Mouse (Mus musculus) thymus, adult 2 months (tissue): ENCODE data around the gene Olfr1076. TPM values are rescaled to one million over a fixed set of nuclear protein-coding genes. Genes with fewer than 3 reads are reported as not detected.
A peak's percentile ranks its signal among the peaks of the same experiment; 100 is the strongest.
"Not testable (repeated sequence)": the region's sequence is repeated elsewhere in the genome, so short reads cannot be mapped to it uniquely, and the experiment has no call there.

ENCODE experiments used
- DNase-seq: peaks from one replicate; pipeline ENCODE4 v3.0.0; 2021
- H3K27ac ChIP-seq: fragments of 200-500 bp; 2 replicates; pipeline ENCODE4 v1.5.1; 2012; ENCODE audit warnings: low read length, control low read depth; ENCODE audit not compliant: control insufficient read depth, insufficient read depth
- H3K27me3 ChIP-seq: fragments of 200-500 bp; 2 replicates; pipeline ENCODE4 v1.6.1; 2012; ENCODE audit warnings: mild to moderate bottlenecking, low read length, moderate library complexity, mixed read lengths; ENCODE audit not compliant: control insufficient read depth, insufficient read depth
- H3K36me3 ChIP-seq: fragments of 200-500 bp; 2 replicates; pipeline ENCODE4 v1.6.1; 2012; ENCODE audit warnings: mild to moderate bottlenecking, low read length, moderate library complexity; ENCODE audit not compliant: control insufficient read depth, insufficient read depth
- H3K4me1 ChIP-seq: fragments of 200-500 bp; replicated peaks from 2 replicates; pipeline ENCODE4 v1.6.1; 2012; ENCODE audit warnings: low read length; ENCODE audit not compliant: control insufficient read depth, insufficient read depth
- H3K4me3 ChIP-seq: fragments of 200-500 bp; 2 replicates; pipeline ENCODE4 v1.5.1; 2012; ENCODE audit warnings: mild to moderate bottlenecking, low read length, control low read depth, moderate library complexity; ENCODE audit not compliant: control insufficient read depth, insufficient read depth
- CTCF ChIP-seq: fragments of 200-500 bp; IDR thresholded peaks from 2 replicates; pipeline ENCODE4 v1.5.1; 2012; ENCODE audit warnings: mild to moderate bottlenecking, control low read depth, low read length, moderate library complexity, borderline replicate concordance; ENCODE audit not compliant: control insufficient read depth, poor library complexity, insufficient read depth; ENCODE audit errors: extremely low read depth
- POLR2A ChIP-seq: fragments of 200-500 bp; IDR thresholded peaks from 2 replicates; pipeline ENCODE4 v1.6.1; 2012; ENCODE audit warnings: mild to moderate bottlenecking, low read length, control low read depth, moderate library complexity; ENCODE audit not compliant: control insufficient read depth, poor library complexity, insufficient read depth; ENCODE audit errors: extremely low read depth
- WGBS: fragments of 180-500 bp; shearing (Covaris S2); methylation state at CpG from one replicate; pipeline ENCODE4 v1.1.7; 2018; 5-methylcytosine and 5-hydroxymethylcytosine counted together
- polyA plus RNA-seq: library from polyadenylated mRNA; depleted of rRNA; stranded (reverse); fragments of >200 nt; gene quantifications from 2 replicates; pipeline ENCODE4 v1.2.3, GENCODE M21; 2012; rRNA removed

Olfr1076 gene
- polyA plus RNA-seq = not detected in 2 replicates

DNA sequence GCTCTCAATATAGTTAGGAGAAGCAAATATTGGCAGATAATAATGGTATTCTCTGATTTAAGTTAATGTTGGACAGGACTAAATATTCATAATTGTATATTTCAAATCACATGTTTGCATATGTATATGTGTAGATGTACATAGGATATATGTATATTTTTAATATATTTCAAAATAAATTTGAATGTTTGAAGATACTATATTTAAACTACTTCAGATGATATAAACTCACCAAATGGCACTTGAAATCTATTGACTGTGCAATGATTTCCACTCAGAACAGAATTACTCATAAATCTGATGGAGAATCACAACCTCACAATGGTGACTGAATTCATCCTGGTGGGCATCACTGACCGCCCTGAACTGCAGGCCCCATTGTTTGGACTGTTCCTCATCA is at the start of gene Olfr1076:
Gene Olfr1076, plus strand, starts transcription at position 301 of the 400 bp plus-strand sequence.
- TF ChIP-seq CTCF (no peak), POLR2A (no peak)
- no peak for DNase-seq
- Histone ChIP-seq H3K27ac (no peak within 1 kb of the TSS), H3K27me3 (no peaks in the 10 kb centered on the region), H3K4me3 (no peak within 1 kb of the TSS), H3K36me3 (no peaks in the 10 kb centered on the region), H3K4me1 (no peaks in the 10 kb centered on the region)
- WGBS = 75% methylated on average over 1 of the region's 1 CpGs

- DNase-seq = no peak
- Histone ChIP-seq H3K36me3 (no peaks in the 10 kb centered on the region), H3K27me3 (no peaks in the 10 kb centered on the region), H3K4me1 (no peaks in the 10 kb centered on the region), H3K27ac (no peak overlapping the region), H3K4me3 (no peak overlapping the region)
- TF ChIP-seq CTCF = no peak
- no peak for TF ChIP-seq POLR2A
- 78% methylated on average over 1 of the region's 1 CpGs for WGBS
These were observed 47.8 kb upstream of the Olfr1076 start for GRCm38 (mm10) chr2:86460434-86460833.

DNA sequence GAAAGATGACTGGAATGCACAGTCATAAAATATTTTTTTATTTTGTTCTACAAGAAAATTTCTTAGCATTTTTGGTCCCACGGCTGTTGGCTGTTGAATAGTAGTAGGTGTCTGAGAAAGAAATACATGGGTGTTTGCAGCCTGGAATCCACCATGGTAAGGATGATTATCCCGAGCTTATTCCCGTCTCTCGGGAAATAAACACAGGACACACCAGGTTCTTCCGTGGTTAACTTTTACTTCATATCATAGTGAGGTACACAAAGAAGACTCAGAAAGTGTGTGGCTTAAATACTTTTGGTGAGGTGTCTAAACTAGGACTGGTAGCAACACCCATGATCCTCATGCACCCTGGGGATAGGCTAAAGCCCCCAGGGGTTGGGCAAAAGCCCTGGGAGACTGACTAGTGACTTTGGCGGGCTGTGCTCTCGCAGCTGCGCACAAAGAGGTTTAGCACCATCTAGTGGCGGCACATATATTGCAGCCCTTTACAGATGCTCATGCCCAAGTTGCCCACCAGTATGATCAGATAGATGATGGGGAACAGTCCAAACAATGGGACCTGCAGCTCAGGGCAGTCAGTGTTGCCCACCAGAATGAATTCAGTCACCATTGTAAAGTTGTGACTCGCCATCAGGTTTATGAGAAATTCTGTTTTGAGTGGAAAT is 43.7 kb upstream of the Olfr1076 start:
- WGBS = 40% methylated on average over 10 of the region's 10 CpGs
- Histone ChIP-seq H3K4me1 (no peaks in the 10 kb centered on the region), H3K4me3 (no peak overlapping the region), H3K27me3 (no peaks in the 10 kb centered on the region), H3K27ac (no peak overlapping the region), H3K36me3 (no peaks in the 10 kb centered on the region)
- TF ChIP-seq CTCF (peak; percentile 50; the same call in 1 of the 2 replicates), POLR2A (no peak)
- peak; percentile 28 for DNase-seq

DNA sequence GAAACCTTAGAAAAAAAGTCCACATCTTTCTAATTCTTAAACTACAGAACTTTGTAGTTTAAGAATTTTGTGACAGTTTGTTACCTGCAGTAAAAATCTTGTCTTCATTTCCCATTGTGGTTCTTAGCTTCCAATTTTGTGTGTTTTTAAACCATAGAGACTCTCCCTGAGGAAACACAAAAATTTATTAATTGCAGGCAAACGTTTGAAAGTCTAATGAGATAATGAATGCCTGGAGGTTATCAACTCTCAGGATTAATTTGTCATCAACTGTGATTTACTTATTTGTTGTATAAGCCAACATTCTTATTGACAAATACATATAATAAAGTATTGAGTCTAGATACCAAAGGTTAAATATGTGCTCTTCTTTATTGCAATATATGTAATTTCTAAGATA is 21.0 kb upstream of the Olfr1076 start, which contains the start of gene Olfr228:
Gene Olfr228, minus strand, starts transcription at position 101 of the 400 bp plus-strand sequence.
- Histone ChIP-seq H3K36me3 (no peaks in the 10 kb centered on the region), H3K27me3 (no peaks in the 10 kb centered on the region)
- TF ChIP-seq POLR2A = no peak
- TF ChIP-seq CTCF = no peak

GRCm38 (mm10) chr2:86530991-86531390 is 22.7 kb downstream of the Olfr1076 start:
- H3K4me1 ChIP-seq = no peaks in the 10 kb centered on the region
- no peak for TF ChIP-seq CTCF
- TF ChIP-seq POLR2A = no peak
- H3K36me3 ChIP-seq = no peaks in the 10 kb centered on the region
- no peaks in the 10 kb centered on the region for H3K27me3 ChIP-seq
- H3K4me3 ChIP-seq = no peak overlapping the region
- H3K27ac ChIP-seq = no peak overlapping the region
- 73% methylated on average over 1 of the region's 1 CpGs for WGBS
- no peak for DNase-seq

More for the DNA sequence above, 21.0 kb upstream of the Olfr1076 start, which contains the start of gene Olfr228:
- 56% methylated on average over 1 of the region's 1 CpGs for WGBS
- DNase-seq = no peak
- Histone ChIP-seq H3K4me3 (no peak within 1 kb of the TSS), H3K27ac (no peak within 1 kb of the TSS), H3K4me1 (no peaks in the 10 kb centered on the region)

DNA sequence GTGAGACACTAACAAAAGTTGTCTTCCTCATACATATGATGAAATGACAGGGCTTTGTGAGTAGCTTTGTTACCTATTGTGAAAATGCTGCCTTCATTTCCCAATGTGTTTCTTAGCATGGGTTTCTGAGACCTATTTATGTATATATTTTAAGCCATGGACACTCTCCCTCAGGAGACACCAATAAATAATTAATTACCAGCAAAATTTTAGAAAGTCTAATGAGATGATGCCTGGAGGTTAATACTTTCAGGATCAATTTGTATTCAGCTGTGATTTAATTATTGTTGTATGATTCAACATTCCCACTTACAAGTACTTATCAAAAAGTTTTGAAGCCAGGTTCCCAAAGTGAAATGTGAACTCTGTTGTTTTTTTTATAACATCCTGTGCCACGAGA is 34.1 kb downstream of the Olfr1076 start, which contains the start of gene Olfr1079:
Gene Olfr1079, minus strand, starts transcription at position 101 of the 400 bp plus-strand sequence.
- Histone ChIP-seq H3K27me3 (no peaks in the 10 kb centered on the region), H3K4me1 (no peaks in the 10 kb centered on the region), H3K4me3 (no peak within 1 kb of the TSS), H3K27ac (no peak within 1 kb of the TSS), H3K36me3 (no peaks in the 10 kb centered on the region)
- 54% methylated on average over 1 of the region's 1 CpGs for WGBS
- TF ChIP-seq CTCF (no peak), POLR2A (no peak)
- DNase-seq = no peak

- H3K27ac ChIP-seq, H3K4me1 ChIP-seq, H3K36me3 ChIP-seq, DNase-seq, H3K4me3 ChIP-seq, H3K27me3 ChIP-seq: not testable (repeated sequence)
These were observed 49.9 kb downstream of the Olfr1076 start, which contains the start of gene Olfr1080 for GRCm38 (mm10) chr2:86558135-86558534. Olfr1080 (minus strand) TSS chr2:86558235.
